Mouse (Mus musculus): ENCODE data around the gene Ndrg3. TPM values are rescaled to one million over a fixed set of nuclear protein-coding genes. Genes with fewer than 3 reads are reported as not detected.

Ndrg3 gene
- 52.9 and 53.9 TPM in 2 replicates for polyA plus RNA-seq (2015; fragmentation: Nextera tagmentation; extraction: Ambion mirVana)

- peak; percentile 93 for ATAC-seq (ENCODE audit: insufficient number of reproducible peaks, low FRiP score, low TSS enrichment, low read depth)
- under 1% methylated on average over 61 of the region's 66 CpGs for WGBS
- H3K4me3 ChIP-seq (replicated peaks), result peak within 1 kb of the TSS; percentile 92
- H3K27ac ChIP-seq (replicated peaks), result peak within 1 kb of the TSS; percentile 68
- peak within 1 kb of the TSS; percentile 88 for H3K9ac ChIP-seq
- peaks cover 11% of the 10 kb centered on the region for H3K4me1 ChIP-seq
- peaks cover 21% of the 10 kb centered on the region; the same call in 1 of the 2 replicates for H3K36me3 ChIP-seq
- no peaks in the 10 kb centered on the region for H3K9me3 ChIP-seq (replicated peaks)
- H3K27me3 ChIP-seq, result no peaks in the 10 kb centered on the region
- H3K4me2 ChIP-seq (replicated peaks), result peak within 1 kb of the TSS; percentile 84
Observed at GRCm38 (mm10) chr2:156991470-156992319, at the start of gene Ndrg3. Gene Ndrg3 (minus strand): TSS chr2:156992056.

DNA sequence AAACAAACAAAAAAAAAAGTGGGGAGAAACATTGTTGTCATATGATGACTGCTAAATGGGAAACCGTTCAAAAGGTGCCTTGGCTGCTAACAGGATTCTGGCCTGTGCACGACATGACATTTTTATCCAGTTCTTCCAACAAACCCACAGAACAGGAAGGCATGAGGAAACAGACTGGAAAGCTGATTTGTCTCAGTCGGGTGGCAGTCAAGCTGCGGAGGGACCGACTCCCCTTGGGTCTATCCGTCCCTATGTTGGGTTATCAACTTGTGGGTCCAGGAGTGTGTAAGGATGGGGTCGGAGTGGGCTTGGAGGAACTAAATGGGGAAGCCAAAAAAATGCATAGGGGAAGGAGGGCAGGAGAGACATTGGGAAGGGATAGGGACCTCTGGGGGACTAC is 49.6 kb upstream of the Ndrg3 start:
- WGBS, result 87% methylated on average over 7 of the region's 7 CpGs
- H3K4me1 ChIP-seq, result peaks cover 14% of the 10 kb centered on the region
- H3K9me3 ChIP-seq (replicated peaks), result no peaks in the 10 kb centered on the region
- H3K27ac ChIP-seq (replicated peaks), result no peak overlapping the region
- H3K27me3 ChIP-seq, result no peaks in the 10 kb centered on the region
- H3K36me3 ChIP-seq, result peaks cover 73% of the 10 kb centered on the region
- H3K4me3 ChIP-seq (replicated peaks), result no peak overlapping the region
- H3K9ac ChIP-seq, result no peak overlapping the region
- H3K4me2 ChIP-seq (replicated peaks), result no peak overlapping the region
- ATAC-seq (ENCODE audit: insufficient number of reproducible peaks, low FRiP score, low TSS enrichment, low read depth), result no peak

- H3K4me3 ChIP-seq (replicated peaks), result no peak overlapping the region
- peaks cover 14% of the 10 kb centered on the region for H3K4me1 ChIP-seq
- no peaks in the 10 kb centered on the region for H3K27me3 ChIP-seq
- 84% methylated on average over 17 of the region's 17 CpGs for WGBS
- H3K9ac ChIP-seq, result no peak overlapping the region
- no peak overlapping the region for H3K4me2 ChIP-seq (replicated peaks)
- no peak overlapping the region for H3K27ac ChIP-seq (replicated peaks)
- no peak for ATAC-seq (ENCODE audit: insufficient number of reproducible peaks, low FRiP score, low TSS enrichment, low read depth)
- H3K9me3 ChIP-seq (replicated peaks), result no peaks in the 10 kb centered on the region
- H3K36me3 ChIP-seq, result peaks cover 68% of the 10 kb centered on the region
Observed at GRCm38 (mm10) chr2:157040649-157041046, 48.8 kb upstream of the Ndrg3 start.

GRCm38 (mm10) chr2:157039900-157040648 is 48.2 kb upstream of the Ndrg3 start:
- 88% methylated on average over 50 of the region's 50 CpGs for WGBS
- Histone ChIP-seq H3K4me3 (replicated peaks) (no peak overlapping the region), H3K9me3 (replicated peaks) (no peaks in the 10 kb centered on the region), H3K4me2 (replicated peaks) (no peak overlapping the region), H3K27me3 (no peaks in the 10 kb centered on the region), H3K36me3 (peaks cover 66% of the 10 kb centered on the region), H3K27ac (replicated peaks) (no peak overlapping the region), H3K4me1 (peaks cover 14% of the 10 kb centered on the region), H3K9ac (no peak overlapping the region)
- ATAC-seq (ENCODE audit: insufficient number of reproducible peaks, low FRiP score, low TSS enrichment, low read depth), result 0 out of 2 replicates have a peak, but pooled peaks have one; percentile 20

- ATAC-seq (ENCODE audit: insufficient number of reproducible peaks, low FRiP score, low TSS enrichment, low read depth), result no peak
- H3K4me3 ChIP-seq (replicated peaks), result no peak overlapping the region
- WGBS, result 85% methylated on average over 9 of the region's 9 CpGs
- H3K9me3 ChIP-seq (replicated peaks), result no peaks in the 10 kb centered on the region
- H3K36me3 ChIP-seq, result peaks cover 75% of the 10 kb centered on the region
- no peaks in the 10 kb centered on the region for H3K27me3 ChIP-seq
- no peak overlapping the region for H3K4me2 ChIP-seq (replicated peaks)
- 0 out of 2 replicates have a peak, but pooled peaks cover 3% of the 10 kb centered on the region for H3K4me1 ChIP-seq
- H3K27ac ChIP-seq (replicated peaks), result no peak overlapping the region
- no peak overlapping the region for H3K9ac ChIP-seq
Observed at GRCm38 (mm10) chr2:157037303-157037702, 45.4 kb upstream of the Ndrg3 start.

DNA sequence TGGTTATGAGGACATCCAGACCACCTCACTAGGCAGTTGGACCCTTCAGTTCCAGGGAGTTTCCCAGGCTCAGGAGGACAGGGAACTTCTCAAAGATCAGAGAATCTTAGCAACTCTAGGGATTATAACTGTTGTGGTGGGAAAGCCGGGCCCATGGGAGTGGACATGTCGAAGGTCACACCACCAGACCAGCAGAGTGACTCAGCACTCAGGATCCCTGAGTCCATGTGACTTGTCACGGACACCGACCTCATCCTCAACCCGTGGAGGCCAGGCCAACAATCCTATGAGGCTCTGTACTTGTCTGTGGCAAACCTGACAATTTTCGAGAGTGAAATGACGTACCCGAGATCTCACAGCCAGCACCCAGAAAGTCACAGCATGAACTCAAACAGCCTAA is 44.5 kb upstream of the Ndrg3 start:
- H3K9me3 ChIP-seq (replicated peaks), result no peaks in the 10 kb centered on the region
- no peaks in the 10 kb centered on the region for H3K27me3 ChIP-seq
- 92% methylated on average over 8 of the region's 8 CpGs for WGBS
- H3K4me1 ChIP-seq, result 0 out of 2 replicates have a peak, but pooled peaks cover 3% of the 10 kb centered on the region
- ATAC-seq (ENCODE audit: insufficient number of reproducible peaks, low FRiP score, low TSS enrichment, low read depth), result no peak
- no peak overlapping the region for H3K4me2 ChIP-seq (replicated peaks)
- H3K36me3 ChIP-seq, result peaks cover 77% of the 10 kb centered on the region
- no peak overlapping the region for H3K4me3 ChIP-seq (replicated peaks)
- H3K27ac ChIP-seq (replicated peaks), result no peak overlapping the region
- H3K9ac ChIP-seq, result no peak overlapping the region

GRCm38 (mm10) chr2:157035371-157035770 is 43.5 kb upstream of the Ndrg3 start:
- Histone ChIP-seq H3K9me3 (replicated peaks) (no peaks in the 10 kb centered on the region), H3K4me2 (replicated peaks) (no peak overlapping the region), H3K27ac (replicated peaks) (no peak overlapping the region), H3K9ac (no peak overlapping the region), H3K27me3 (no peaks in the 10 kb centered on the region), H3K36me3 (peaks cover 77% of the 10 kb centered on the region), H3K4me3 (replicated peaks) (no peak overlapping the region), H3K4me1 (0 out of 2 replicates have a peak, but pooled peaks cover 3% of the 10 kb centered on the region)
- ATAC-seq (ENCODE audit: insufficient number of reproducible peaks, low FRiP score, low TSS enrichment, low read depth), result no peak
- 64% methylated on average over 7 of the region's 7 CpGs for WGBS

DNA sequence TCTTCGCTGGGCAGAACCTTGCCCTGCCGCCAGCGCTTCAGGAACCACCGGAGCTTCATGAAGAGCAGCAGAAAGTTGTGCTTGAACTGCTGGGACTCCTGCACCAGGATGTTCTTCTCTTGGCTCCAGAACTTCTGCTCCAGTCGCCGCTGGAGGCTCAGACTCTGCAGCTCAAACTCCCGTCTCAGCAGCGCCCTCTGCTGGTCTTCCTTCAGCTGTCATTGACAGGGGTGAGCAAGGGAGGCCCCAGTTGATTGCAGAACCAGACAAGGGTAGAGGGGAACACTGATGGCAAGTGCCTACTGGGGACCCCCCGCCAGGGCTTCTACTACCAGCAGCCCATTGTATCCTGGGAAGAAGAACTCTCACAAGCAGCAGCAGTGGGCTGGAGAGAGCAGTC is 38.9 kb upstream of the Ndrg3 start:
- no peak overlapping the region for H3K4me2 ChIP-seq (replicated peaks)
- H3K27me3 ChIP-seq, result no peaks in the 10 kb centered on the region
- no peaks in the 10 kb centered on the region for H3K9me3 ChIP-seq (replicated peaks)
- H3K27ac ChIP-seq (replicated peaks), result no peak overlapping the region
- no peak overlapping the region for H3K4me3 ChIP-seq (replicated peaks)
- 44% methylated on average over 9 of the region's 9 CpGs for WGBS
- no peak overlapping the region for H3K9ac ChIP-seq
- H3K4me1 ChIP-seq, result no peaks in the 10 kb centered on the region
- peaks cover 86% of the 10 kb centered on the region for H3K36me3 ChIP-seq
- no peak for ATAC-seq (ENCODE audit: insufficient number of reproducible peaks, low FRiP score, low TSS enrichment, low read depth)

DNA sequence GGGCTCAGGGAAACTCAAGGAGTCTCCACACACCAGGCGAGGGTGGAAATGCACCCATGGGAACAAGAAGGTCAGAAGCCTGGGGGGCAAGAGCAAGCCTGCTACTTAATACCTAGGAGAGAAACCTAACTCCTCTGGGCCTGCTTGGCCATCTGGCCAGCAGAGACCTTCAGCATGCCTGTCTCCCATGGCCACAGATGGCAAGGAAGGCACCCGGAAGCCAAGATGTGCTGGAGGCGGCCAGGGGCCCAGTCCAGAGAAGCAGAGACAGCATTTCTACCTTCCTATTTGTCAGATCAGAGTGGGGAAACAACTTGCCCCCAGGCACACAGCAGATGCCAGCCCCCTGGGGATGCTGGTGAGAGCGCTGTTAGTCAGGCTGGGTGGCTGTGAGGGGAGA is 36.4 kb upstream of the Ndrg3 start:
- Histone ChIP-seq H3K27ac (replicated peaks) (no peak overlapping the region), H3K36me3 (peaks cover 97% of the 10 kb centered on the region), H3K9ac (no peak overlapping the region), H3K4me2 (replicated peaks) (no peak overlapping the region), H3K4me3 (replicated peaks) (no peak overlapping the region), H3K27me3 (no peaks in the 10 kb centered on the region), H3K9me3 (replicated peaks) (peaks cover 4% of the 10 kb centered on the region; the same call in 1 of the 2 replicates), H3K4me1 (no peaks in the 10 kb centered on the region)
- WGBS, result 88% methylated on average over 4 of the region's 4 CpGs
- no peak for ATAC-seq (ENCODE audit: insufficient number of reproducible peaks, low FRiP score, low TSS enrichment, low read depth)

- 93% methylated on average over 21 of the region's 21 CpGs for WGBS
- Histone ChIP-seq H3K9ac (no peak overlapping the region), H3K4me2 (replicated peaks) (no peak overlapping the region)
Observed at GRCm38 (mm10) chr2:157027106-157028008, 35.5 kb upstream of the Ndrg3 start.

More at GRCm38 (mm10) chr2:157027106-157028008, 35.5 kb upstream of the Ndrg3 start:
- H3K27me3 ChIP-seq, result no peaks in the 10 kb centered on the region
- peaks cover 97% of the 10 kb centered on the region for H3K36me3 ChIP-seq
- H3K27ac ChIP-seq (replicated peaks), result no peak overlapping the region
- peaks cover 4% of the 10 kb centered on the region; the same call in 1 of the 2 replicates for H3K9me3 ChIP-seq (replicated peaks)
- no peak for ATAC-seq (ENCODE audit: insufficient number of reproducible peaks, low FRiP score, low TSS enrichment, low read depth)
- no peaks in the 10 kb centered on the region for H3K4me1 ChIP-seq
- H3K4me3 ChIP-seq (replicated peaks), result no peak overlapping the region
